Mouse (Mus musculus) gonadal fat pad, adult 2 months (tissue): Measurements from ENCODE around the gene Ttll1. TPM values are rescaled to one million over a fixed set of nuclear protein-coding genes. Genes with fewer than 3 reads are reported as not detected.

Experiments
- DNase-seq: peaks from one replicate; pipeline ENCODE4 v3.0.0-alpha.2; 2012; ENCODE audit warnings: low read depth
- polyA plus RNA-seq: library from polyadenylated mRNA; depleted of rRNA; stranded (reverse); fragments of >200 nt; gene quantifications from 2 replicates; pipeline ENCODE4 v1.2.3, GENCODE M21; 2012; rRNA removed

The Ttll1 gene
- 10.7 and 11.6 TPM in 2 replicates for polyA plus RNA-seq

DNA sequence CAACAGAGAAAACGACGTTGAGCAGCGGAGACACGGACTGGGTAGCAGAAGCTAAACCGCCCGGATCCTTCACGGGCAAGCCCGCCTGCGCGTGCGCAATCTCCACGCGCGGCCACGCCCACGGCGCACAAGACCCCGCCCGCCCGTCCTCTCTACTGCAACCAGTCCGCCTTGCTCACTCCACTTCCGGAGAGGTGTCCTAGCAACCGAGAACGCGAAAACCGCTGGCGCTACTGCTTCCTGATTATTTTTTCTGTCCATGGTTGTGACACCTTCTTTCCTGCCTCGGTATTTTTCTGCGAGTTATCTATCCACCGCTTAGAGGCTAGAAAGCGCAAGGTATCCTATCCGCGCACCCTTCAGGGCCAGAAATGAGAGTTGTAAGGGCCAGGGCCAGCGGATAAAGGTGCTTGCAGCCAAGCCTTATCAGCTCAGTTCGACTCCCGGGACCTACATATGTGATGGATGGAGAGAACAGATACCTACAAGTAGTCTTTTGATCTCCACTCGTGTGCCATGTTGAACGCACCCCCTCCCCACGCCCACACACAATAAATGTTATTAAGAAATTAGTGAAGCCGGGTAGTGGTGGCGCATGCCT lies at the start of gene Ttll1:
Gene Ttll1 (minus strand): TSS at position 89 of the 601 bp plus-strand sequence.
- DNase-seq, result no peak

DNA sequence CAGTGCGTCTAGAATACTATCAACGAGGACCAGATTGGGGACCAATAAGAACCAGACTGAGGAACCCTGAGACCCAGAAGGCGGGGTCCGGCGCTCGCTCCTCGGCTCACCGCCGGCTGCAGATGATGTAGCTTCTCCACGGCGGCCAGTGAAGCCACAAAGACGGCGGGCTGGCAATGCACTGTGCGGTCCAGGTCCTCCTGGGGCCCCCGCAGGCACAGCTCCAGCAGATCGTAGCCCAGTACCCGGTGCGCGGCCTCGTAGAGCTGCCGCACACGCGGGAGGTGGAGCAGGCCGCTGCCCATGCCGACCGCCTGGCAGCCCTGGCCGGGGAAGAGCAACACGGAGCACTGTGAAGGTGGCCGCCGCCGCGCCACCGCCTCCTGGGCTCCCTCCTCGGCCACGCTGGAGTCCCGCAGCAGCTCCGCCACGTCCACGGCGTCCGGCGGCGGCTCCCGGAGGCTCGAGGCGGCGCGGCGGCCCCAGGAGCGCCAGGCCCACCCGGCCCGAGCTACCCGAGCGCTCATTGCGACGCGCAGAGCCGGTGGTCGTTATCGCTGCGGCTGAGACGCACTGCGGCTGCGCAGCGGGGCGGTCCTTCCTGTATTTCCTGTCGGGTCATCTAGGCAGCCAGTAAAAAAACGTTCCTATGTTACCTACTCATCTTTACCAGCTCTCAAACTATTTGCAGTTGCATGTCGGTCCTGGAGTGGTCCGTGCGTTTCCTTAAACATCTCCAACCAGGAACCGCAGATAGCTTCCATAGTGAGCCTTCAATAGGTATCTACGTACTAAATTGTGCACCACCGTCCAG lies 44.7 kb upstream of the Ttll1 start:
- no peak for DNase-seq

DNA sequence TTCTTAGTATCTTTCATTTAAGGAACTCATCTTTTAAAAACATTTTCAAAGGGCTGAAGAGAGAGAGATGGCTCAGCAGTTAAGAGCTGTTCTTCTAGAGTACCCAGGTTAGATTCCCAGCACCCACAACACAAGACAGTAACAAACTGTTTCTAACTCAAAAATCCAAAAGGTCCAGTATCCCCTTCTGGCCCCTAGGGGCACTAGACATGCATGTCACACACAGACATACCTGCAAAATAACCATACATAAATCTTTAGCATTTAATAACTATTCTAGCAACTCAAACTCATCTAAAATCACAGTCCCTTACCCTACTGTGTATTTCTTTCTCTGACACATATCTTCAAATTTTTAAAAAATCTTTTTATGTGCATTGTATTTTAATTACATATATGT lies 43.1 kb upstream of the Ttll1 start:
- no peak for DNase-seq

DNA sequence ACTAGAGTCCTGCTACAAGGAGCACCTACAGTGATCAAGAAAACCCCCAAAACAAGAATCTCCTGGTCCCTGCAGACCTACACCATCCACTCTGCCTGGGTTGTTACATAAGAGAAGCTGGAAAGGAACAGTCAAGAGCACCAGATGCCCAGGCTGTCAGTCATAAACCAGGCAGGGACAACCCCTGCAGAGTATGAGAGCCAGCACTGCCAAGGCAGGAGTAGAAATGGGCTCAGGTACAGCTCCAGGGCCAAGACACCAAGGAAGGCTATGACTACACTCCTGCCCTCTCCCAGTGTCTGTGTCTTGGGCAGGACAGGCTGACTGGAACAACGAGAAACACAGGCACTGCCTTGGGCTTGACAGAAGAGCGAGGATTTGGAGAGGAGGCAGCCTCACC lies 39.4 kb upstream of the Ttll1 start:
- DNase-seq, result no peak

DNA sequence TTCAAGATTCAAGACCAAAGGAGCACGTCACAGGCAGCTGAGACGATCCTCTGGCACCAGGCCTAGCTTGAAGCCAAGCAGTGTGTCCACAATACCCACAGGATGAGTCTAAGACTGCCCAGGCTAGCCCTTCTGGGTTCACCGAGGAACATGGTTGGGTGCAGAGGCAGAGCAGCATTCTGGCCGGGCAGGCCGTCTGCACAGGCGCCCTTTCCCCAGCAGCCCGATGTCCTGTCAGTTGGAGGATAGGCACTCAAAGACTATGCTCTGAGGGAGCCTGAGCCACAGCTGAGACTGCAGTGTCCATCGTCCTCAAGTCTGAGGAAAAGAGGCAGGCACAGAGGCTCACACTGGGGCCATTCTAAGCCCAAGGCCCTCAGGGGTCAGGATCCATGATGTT lies 36.5 kb upstream of the Ttll1 start:
- DNase-seq, result no peak

DNA sequence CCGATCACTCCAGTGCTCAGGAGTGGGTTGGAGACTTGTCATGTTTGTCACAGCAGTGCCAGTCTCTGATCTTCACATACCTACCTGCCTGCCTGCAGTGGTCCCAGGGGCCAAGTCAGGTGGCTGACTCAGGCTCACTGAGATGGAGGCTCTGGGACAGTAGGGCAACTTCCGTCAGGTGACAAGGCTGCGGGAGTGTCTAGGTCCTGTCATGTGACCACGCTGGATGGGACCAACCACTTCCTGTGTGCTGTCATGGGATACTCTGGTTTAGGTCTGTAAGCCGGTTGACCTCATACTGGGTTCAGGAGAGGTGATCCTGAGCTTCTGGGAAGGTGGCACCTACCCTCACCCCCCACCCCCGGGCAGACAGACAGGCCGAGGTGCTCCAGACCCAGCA lies 35.3 kb upstream of the Ttll1 start:
- DNase-seq, result no peak

DNA sequence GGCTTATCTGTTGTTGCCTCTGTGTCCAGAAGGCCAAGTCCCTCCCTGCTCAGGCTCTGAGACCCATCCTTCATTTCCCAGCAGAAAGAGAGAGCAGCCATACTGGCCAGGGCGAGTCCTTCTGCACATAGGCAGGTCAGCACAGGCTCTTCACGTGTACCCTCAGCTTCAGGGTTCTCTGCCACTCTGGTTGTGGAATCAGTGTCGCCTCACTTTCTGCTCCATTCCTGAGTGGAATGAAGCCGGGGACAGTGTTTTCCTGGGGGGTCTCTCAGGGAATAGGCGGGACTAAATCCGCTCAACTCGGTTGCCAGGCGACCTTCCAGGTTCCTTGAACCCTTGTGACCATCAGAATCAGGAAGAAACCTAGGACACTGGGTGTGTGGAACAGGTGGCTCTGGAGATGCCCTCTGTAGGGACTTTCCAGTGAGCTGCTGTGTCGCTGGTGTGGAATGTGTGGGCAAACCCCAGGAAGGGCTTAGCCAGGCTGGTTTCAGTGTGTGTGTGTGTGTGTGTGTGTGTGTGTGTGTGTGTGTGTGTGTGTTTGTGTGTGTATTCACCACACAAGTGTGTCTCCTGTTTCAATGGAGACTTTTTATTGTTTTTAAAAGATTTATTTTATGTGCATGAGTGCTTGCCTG lies 31.1 kb upstream of the Ttll1 start:
- DNase-seq, result no peak

DNA sequence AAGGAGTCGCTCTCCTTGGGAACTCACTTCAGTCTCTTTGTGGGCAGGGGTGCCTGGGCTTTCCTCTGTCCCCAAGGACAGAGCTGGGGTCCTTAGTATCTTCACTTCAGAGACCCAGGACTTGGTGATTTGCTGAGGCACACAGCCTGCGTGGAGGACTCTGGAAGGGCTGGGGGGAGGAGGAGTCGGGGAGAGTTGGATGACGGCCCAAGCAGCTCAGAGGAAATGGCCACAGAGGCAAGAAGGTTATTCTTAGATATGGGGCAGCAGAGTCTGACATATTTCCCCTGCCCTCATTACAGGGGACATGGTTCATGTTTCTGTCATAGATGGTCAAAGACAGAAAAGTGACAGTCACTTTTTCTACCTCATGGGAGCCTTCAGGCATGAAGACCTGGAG lies 29.2 kb upstream of the Ttll1 start:
- no peak for DNase-seq

DNA sequence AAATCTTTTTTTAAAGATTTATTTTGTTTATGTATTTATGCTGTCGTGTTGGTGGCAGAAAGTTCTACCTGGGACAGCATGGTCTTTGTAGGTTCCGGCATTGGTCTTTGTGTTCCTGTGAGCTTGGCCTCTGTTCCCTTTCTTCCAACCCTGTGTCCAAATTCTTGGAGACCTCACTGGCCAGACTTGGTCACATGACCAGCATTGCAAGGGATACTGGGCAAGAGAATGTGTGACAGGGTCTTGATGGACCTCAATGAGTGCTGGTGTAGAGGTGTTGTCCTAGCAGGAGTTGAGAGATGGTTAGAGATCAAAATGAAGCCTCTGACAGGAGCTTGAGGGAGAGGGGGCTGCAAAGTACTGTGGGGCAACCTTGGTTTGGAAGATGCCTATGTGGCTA lies 28.2 kb upstream of the Ttll1 start:
- no peak for DNase-seq

DNA sequence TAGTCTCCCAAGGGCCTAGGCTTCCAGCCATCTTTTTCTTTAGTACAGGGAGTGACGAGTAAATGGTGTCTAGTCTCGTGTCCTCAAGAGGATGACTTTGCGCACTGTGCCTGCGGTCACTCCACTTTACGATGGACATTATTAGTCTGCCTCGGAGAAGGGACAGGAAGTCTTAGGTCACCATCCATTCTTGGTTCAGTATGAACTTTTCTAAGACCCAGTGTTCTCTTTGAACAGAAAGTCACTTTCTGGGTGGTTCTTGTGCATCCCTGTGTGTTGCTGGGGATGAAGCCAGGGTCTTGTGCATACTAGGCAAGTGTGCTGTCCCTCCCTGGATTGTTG lies 25.2 kb upstream of the Ttll1 start:
- DNase-seq, result no peak

DNA sequence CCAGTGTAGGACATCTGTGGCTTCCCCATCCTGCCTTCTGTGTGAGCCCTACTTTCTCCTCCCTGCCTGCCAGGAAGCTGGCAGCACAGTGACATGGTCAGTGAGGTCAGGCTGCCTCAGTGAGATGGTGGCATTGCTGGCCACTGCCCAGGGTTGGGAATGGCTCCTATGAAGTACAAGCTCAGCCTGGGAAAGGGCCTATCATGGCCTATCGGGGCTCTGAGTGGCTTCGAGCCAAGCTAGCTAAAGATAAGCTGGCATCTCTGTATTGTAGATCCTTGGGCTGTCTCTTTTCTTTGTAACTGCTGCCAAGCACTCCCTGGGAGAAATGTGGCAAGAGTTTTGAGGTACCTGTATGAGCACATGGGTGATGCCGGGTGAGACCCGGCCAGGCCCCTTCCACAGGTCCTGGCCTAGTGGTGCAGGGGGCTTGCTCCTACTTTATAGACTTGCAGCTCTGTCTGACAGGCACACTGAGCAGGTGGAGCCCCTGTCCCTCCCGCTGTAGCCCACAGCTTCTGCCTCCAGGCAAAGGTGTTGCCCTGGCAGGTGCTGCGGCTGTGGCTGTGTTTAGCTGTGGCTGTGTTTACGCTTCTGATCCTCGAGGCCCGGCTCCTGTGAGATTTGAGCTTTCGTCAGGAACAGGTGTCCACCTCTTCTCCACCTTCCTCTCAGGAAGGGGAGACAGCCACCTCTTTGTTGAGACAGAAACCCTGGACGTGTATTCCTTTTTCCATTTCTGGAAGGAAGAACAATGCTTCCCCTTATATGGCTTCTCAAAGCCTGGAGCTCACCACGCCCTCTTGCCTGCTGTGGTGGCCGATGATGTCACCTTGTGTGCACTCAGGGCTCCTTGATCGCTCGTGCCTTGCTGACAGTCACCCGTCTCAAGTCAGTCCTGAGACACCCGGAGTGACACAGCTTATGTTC lies 24.5 kb upstream of the Ttll1 start:
- DNase-seq, result no peak

DNA sequence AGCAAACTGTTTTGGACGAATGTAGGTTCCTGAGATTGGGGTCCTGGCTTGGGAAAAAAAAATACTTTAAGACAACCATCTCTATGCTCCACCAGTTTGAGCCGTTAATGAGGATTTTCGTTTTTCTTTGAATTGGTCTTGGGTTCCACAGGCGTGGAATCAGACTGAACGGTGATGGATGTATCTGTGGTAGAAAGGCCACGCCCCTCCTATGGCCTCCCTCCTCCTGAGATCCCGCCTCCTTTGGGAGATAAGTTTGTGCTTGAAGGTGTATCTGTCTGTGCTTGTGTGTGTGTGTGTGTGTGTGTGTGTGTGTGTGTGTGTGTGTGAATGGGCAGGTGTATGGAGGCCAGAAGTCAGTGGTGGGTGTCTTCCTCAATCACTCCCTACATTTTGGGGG lies 21.9 kb upstream of the Ttll1 start:
- DNase-seq, result no peak

DNA sequence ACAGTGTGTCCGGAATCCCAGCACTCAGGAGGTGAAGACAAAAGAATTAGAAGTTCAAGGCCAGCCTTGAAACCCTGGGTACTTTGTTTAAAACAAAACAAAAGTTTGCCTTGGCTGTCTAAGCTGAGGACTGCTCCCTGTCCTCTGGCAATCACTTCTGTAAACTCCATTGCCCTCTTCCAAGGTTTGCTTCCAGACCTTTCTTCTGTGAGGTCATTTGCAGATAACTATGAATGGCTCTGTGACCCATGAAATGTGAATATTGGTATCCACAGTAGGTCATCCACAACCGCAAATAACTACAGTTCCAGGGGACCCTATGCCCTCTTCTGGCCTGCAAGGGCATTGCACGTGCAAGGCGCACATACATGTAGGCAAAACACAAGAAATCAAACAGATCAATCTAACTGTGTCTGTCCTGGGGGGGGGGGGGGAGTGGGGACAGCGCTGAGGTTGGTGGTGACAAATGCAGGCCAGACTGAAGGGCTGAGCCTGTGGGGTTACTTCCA lies 21.3 kb upstream of the Ttll1 start:
- no peak for DNase-seq

DNA sequence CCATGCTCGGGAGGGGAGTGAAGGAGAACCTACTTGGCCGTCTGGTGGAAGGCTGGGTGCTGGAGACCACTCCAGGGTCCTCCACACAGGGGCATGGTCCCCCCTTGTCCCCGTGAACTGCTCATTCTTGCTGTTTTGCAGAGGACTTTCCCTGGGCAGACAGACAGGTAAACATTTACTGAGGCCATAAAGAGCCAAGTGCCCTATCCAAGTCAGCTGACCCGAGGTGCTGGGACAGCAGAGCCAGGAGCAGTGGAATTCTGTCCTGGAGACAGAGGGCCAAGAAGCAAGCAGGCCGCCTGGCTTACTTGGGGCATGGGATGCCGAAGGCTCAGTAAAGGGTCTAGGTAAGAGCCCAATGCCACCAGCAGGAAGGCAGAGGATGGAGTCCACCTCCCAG lies 20.0 kb upstream of the Ttll1 start:
- no peak for DNase-seq

DNA sequence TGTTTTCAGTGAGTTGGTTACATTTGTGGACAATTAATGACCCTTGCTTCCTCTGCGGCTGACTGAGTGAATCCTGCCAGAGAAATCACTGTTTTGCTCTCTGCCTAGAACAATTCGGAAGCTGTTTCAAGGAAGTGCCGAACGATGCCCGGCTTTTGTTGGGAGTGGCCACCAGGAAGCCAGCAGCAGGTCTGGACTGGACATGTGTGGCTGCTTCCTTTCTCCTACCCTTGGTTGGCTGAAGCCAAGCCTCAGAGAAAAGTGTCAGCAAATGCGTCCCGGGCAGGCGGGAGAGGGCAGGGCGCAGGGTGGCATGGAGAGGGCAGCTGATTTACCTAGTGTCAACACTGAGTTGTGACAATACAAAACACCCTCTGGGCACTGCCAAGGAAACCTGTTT lies 19.5 kb upstream of the Ttll1 start:
- no peak for DNase-seq

DNA sequence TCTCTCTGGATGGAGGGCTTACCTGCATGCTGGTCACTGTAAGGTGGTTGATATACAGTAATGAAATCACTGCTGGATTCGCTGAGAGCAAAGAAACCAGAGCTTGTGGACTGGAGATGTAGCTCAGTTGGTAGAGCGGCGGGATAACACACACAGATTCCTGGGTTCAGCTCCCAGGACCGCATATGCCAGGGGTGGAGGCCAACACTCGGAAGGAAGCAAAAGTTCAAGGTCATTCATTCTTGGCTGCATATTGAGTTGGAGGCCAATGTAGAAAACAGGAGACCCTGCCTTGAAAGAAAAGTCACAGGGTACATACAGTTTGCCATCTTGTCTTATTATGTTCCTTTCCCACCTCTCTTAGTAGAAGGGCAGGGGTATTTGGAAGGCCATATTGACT lies 19.1 kb upstream of the Ttll1 start:
- no peak for DNase-seq

DNA sequence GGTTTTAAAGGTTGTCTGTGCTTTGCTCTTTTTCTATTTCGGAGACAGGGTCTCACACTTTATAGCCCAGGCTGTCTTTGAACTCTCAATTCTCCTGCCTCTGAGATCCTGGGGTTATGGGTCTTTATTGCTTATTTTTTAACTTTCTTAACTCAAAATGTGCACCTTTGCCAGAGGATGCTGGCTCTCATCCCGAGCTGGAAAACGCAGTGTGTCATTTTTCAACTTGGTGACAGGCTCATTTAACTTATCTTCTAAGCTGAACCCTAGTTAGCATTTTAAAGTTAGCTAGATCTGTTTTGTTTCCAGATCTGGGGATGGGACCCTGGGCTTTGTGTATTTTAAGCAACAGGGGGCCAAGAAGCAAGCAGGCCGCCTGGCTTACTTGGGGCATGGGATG lies 18.2 kb upstream of the Ttll1 start:
- no peak for DNase-seq

DNA sequence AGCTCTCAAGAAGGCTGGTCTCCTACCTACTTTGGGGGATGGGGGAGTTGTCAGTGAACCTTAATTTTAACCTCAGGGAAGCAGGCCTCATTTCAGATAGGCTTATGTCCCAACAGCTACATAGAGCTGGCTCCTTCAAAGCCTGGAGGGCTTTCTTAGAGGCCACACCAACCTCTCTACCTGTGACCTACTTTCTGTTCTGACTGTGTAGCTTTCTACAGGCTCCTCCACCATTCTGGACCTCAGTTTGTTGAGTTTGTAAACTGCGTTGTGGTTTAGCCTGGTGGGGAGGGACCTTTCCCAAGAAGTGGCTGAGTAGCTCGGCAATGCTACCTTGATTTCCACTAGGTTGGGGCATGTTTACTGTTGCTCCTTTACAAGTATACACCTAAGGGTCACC lies 17.1 kb upstream of the Ttll1 start:
- DNase-seq, result no peak

DNA sequence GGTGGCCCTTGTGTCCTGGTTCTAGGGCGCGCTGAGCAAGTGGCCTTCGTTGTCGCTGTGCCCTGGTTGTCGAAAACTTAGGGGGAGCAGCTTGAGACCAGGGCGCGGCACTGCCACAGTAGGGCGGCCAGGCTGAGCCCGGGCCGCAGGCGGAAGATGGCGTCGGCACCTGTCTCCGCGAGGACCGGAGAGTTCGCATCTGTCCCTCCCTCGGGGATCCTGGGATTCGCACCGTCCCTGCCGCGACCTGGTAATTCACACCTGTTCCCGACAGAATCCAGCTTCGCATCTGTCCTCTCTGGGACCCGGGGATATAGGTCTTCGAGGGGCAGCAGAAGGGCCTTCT lies 16.4 kb upstream of the Ttll1 start:
- no peak for DNase-seq

DNA sequence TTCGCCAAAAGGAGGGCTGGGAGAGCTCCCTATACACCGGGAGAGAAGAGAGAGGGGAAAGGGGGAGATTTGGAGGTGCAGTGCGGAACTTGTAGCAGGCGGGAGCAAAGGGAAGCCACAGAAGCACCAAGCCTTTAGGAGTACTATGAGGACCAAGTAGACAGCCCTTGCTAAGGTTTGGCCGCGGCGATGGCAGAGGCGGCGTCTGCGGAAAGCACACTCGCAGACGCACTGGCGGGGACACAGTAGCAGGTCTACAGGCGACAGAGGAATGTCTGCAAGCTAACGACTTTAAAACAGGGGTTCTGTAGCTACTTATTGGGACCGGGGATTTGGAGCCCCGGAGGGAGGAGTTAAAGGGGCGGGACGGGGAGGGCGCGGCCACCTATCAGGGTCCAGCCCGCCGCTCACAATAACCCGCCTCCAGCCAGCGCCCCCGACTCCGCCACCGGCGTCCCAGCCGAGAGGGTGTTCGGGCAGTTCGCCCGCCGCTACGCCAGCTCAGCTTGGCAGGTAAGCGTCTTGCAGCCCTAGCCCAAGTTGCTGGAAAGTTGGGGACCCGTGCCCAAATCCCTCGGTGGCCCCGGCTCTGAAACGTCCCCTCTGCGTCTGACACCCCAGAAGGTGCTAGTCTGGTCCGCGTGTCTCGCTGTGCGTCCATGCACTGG lies 15.9 kb upstream of the Ttll1 start, which contains the start of gene Bik:
Gene Bik (plus strand): TSS at position 439 of the 668 bp plus-strand sequence.
- DNase-seq, result no peak

DNA sequence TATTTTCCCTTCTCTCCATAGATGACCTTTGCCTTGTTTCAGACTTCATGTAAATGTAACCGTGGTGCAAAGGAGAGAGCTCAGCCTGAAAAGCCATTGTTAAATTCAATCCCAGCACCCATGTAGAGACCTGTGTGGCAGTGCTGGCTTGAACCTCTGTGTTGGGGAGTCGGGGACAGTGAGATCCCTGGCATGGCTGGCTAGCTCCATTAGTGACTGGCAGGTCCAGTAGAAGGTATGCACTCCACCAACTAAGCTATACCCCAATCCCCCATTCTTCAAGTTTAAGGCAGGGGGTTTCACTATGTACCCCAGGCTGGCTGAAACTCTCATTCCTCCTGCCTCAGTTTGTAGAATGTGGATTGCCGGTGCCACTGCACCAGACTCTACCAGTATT lies 13.6 kb upstream of the Ttll1 start:
- DNase-seq, result no peak
